Mouse (Mus musculus) ES-CJ7 (cell line): Measurements from ENCODE around the gene Mrpl30.

ENCODE experiments used
- DNase-seq: peaks from one replicate; pipeline ENCODE4 v3.0.0; 2011; ENCODE audit warnings: low read depth, low spot score

Mrpl30 gene

DNA sequence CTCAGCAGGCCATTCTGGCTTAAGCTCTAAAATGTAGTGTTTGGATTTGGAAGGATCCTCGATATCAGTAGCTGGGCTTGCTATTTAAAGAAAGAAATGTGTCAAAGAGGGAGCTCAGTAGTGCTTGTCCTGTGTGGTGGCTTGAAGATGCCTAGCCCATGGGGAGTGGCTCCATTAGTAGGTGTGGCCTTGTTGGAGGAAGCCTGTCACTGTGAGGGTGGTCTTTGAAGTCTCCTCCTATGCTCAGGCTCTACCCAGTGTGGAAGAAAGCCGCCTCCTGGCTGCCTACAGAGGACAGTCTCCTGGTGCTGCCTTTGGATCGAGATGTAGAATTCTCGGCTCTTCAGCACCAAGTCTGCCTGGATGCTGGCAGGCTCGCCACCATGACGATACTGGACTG, 10.0 kb downstream of the Mrpl30 start:
- DNase-seq: peak; percentile 82

DNA sequence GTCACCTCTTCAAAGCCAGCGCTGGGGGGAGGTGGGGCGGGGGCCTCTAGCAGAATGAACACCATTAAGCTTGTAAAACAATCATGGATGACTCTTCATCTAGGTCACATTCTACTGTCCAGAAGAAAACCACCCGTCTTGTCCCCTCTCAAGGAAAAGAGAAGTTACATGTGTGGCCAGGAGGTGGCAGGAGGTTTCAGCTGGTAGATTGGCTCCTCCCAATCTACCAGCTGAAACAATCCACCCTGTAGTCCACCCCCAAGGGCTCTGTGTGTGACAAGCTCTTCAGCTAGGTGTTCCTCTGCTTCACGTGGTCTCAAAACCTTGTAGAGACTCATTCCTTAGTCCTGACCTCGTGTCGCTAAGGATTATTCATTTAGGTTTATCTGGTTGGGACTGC, 12.9 kb downstream of the Mrpl30 start:
- DNase-seq: peak; percentile 71

DNA sequence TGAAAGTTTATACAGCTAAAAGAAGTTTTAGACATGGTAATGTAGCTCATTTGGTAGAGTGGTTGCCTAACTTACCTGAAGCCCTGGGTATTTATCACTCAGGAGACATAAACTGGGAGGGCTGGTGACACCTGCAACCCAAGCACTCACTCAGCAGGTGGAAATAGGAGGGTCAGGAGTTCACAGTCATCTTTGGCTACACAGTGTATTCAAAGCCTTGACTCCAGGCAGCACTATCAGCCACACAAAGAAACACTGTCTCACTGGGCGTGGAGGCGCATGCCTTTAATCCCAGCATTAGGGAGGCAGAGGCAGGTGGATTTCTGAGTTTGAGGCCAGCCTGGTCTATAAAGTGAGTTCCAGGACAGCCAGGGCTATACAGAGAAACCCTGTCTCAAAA, 22.5 kb downstream of the Mrpl30 start:
- peak; percentile 69 for DNase-seq

DNA sequence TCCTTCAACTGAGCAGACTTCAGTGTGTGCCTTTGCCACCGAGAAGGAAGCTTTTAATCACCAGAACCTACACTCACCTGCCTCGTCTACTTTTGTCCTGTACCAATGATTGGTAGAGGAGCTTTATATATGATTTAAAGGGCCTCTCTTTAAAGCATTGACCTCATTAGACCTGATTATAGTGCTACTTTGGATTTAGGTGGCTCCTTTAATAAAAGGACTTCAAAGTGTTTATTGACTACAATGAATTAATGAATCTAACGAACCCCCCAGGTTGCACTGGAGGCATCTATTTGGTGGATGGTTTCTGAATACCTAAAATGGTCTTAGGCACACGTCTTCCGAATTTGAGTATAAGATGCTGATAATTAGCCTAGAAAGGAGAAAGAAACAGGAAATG, 26.1 kb downstream of the Mrpl30 start, which contains the start of gene Lyg2:
TSS of gene Lyg2 (minus strand) at position 101 of the 400 bp plus-strand sequence.
- no peak for DNase-seq

DNA sequence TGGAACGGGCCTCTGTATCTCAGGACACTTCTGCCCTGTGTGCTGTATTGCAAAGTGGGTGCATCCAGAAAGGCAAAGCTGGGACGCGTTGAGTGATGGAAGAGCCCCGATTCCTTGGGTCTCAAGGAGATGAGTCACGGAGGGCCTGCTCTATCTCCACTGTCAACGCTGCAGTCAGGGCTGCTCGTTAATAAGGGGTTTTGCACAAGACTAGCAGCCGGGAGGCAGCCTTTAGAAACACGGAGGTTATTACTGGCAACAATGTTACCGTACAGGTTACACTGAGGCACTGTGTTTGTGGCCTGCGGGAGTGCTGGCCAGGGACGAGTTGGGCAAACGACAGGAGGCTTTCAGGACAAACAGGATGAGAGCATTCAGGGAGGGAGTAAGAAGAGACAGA, 27.4 kb downstream of the Mrpl30 start:
- DNase-seq: no peak

DNA sequence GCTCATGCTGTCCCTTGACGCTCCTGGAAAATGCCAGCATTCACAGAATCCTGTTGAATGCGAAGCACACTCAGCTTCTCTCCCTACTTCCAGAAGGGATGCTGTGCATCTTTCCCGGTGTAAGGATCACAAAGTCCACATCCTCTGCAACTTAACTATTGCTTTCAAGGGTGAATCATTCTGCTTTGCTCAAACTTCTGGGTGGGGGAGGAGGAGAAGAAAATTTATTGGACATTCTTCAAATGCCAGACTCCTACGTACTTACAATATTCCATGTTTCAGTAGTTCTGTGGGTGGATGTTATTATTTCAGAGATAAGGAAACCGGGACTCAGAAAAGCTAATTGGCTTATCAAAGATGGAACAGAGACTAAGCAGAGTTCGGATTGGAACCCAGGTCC, 27.8 kb downstream of the Mrpl30 start:
- DNase-seq: no peak

DNA sequence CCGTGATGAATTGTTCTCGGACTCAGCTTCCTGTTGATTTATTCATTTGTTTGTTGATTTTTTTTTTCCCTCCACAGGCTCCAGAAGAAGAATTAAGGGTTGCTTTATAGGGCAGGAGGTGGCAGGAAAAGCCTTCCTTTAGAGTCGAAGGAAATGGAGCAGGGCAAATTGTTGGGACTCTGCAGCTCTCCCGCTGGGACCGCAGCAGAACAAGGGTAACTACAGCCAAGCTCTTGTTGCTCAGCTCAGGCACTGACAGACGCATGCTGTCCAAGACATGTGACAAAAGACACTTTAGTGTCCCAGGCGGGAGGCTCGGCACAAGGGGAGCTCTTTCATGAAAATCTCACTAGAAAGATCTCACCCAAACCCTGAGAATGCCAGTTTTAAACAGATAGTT, 32.3 kb downstream of the Mrpl30 start:
- DNase-seq: no peak

DNA sequence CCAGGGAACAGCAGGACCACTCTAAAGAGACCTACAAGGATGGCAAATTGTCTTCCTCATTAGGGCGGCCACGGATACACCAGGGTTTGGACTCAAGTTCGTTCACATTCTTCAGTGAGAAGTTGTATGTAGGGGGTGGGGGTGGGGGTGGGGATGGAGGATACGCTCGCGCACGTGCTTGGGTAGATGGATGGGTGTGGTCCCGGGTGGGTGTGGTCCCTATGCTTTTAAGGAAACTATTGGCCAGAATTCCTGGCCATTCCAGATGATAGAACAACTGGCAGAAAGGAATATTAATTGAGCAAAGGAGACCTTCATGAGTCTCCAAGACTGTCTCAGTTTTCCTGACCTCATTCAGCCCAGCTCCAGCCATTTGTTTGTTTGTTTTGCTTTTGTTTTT, 35.7 kb downstream of the Mrpl30 start:
- DNase-seq: peak; percentile 78

DNA sequence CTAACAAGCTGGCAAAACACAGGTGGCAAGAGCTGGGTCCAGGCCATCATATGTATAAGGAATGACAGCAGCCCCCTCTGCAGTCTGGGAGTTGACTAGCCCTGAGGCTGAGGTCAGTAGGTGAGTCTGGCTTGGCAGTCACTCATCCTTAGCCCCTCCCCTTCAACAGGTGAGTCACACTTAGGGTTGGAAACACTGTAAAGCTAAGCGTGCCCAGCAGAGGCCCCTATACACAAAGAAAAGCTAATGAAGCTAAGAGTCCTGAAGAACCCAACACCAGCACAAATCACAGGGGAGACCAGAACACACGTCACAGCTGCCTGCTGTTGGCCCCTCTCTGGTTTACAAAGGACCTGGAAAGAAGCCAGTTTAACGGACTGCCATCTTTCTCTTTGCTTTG, 41.5 kb downstream of the Mrpl30 start:
- peak; percentile 93 for DNase-seq
